In genomic region chr19:6991166-6991565, GRCm38 (mm10) we compare ENCODE assay signal across 8 mouse cellular contexts. TPM values are rescaled to one million over a fixed set of nuclear protein-coding genes. Genes with fewer than 3 reads are reported as not detected.
DNase-seq lines count a peak whose midpoint lies in the region; ATAC-seq and TF ChIP-seq lines count a peak whose summit lies in the region.
"Not testable (repeated sequence)": the region's sequence is repeated elsewhere in the genome, so short reads cannot be mapped to it uniquely, and the experiment has no call there.
"Had no signal": no experiment of that assay in that cellular context is flagged by ENCODE, and none has a peak within 500 bp of the region (broad histone marks: within the 10 kb centered on the region; RNA-seq: fewer than 3 reads in every experiment).

No protein-coding gene starts in this region.

- peak; percentile 4 for DNase-seq in adrenal gland, adult 2 months
- DNase-seq in cerebellum, adult 8-10 months, result peak; percentile 25
- DNase-seq in forebrain, embryonic 10.5 days (ENCODE audit: extremely low spot score, low spot score); liver, embryonic 13.5 days: not testable (repeated sequence)
- DNase-seq in heart, adult 11 months, result peak; percentile 87

- H3K4me2 ChIP-seq in intestine, postnatal 0 days (replicated peaks; ENCODE audit: low read depth), result peak overlapping the region; percentile 94; the same call in 1 of the 2 replicates
- peak overlapping the region; percentile 92; the same call in 1 of the 2 replicates for H3K4me2 ChIP-seq in liver, embryonic 13.5 days
- peak overlapping the region; percentile 95 for H3K4me2 ChIP-seq in neural tube, embryonic 13.5 days

- H3K36me3 ChIP-seq in forebrain, embryonic 10.5 days (replicated peaks); intestine, postnatal 0 days (ENCODE audit: control insufficient read depth, insufficient read depth); liver, embryonic 13.5 days; neural tube, embryonic 13.5 days: not testable (repeated sequence)

- H3K9ac ChIP-seq in intestine, postnatal 0 days (ENCODE audit: low read depth, low read length); liver, embryonic 13.5 days; neural tube, embryonic 13.5 days: not testable (repeated sequence)

- peaks cover 73% of the 10 kb centered on the region for H3K4me1 ChIP-seq in forebrain, embryonic 10.5 days
- H3K4me1 ChIP-seq in intestine, postnatal 0 days (replicated peaks; ENCODE audit: control insufficient read depth, insufficient read depth, low read length), result not testable (repeated sequence)
- peaks cover 58% of the 10 kb centered on the region for H3K4me1 ChIP-seq in liver, embryonic 13.5 days (replicated peaks)
- H3K4me1 ChIP-seq in neural tube, embryonic 13.5 days (replicated peaks), result peaks cover 56% of the 10 kb centered on the region

- not testable (repeated sequence) for ATAC-seq in intestine, postnatal 0 days; liver, embryonic 13.5 days (ENCODE audit: low read depth); neural tube, embryonic 13.5 days (ENCODE audit: low read depth)

- not testable (repeated sequence) for H3K27me3 ChIP-seq in forebrain, embryonic 10.5 days (ENCODE audit: poor library complexity, severe bottlenecking); intestine, postnatal 0 days (replicated peaks; ENCODE audit: control insufficient read depth, insufficient read depth, low read length); liver, embryonic 13.5 days; neural tube, embryonic 13.5 days

- H3K9me3 ChIP-seq in forebrain, embryonic 10.5 days; intestine, postnatal 0 days (ENCODE audit: control insufficient read depth); liver, embryonic 13.5 days (replicated peaks); neural tube, embryonic 13.5 days: not testable (repeated sequence)

- peak overlapping the region; percentile 66; the same call in 1 of the 2 replicates for H3K4me3 ChIP-seq in forebrain, embryonic 10.5 days
- not testable (repeated sequence) for H3K4me3 ChIP-seq in intestine, postnatal 0 days (ENCODE audit: low read depth, low read length); neural tube, embryonic 13.5 days
- H3K4me3 ChIP-seq in liver, embryonic 13.5 days (replicated peaks), result 0 out of 2 replicates have a peak overlapping the region, but pooled peaks have one; percentile 72

- H3K27ac ChIP-seq in forebrain, embryonic 10.5 days; intestine, postnatal 0 days (ENCODE audit: low read depth, low read length); liver, embryonic 13.5 days; neural tube, embryonic 13.5 days (replicated peaks): not testable (repeated sequence)

- 94% methylated on average over 6 of the region's 6 CpGs for WGBS in forebrain, embryonic 10.5 days
- WGBS in intestine, postnatal 0 days, result 94% methylated on average over 6 of the region's 6 CpGs
- 80% methylated on average over 6 of the region's 6 CpGs for WGBS in liver, embryonic 13.5 days (ENCODE audit: insufficient replicate concordance)
- 90% methylated on average over 6 of the region's 6 CpGs for WGBS in neural tube, embryonic 13.5 days

- TF ChIP-seq CTCF in intestine, postnatal 0 days (IDR thresholded peaks at IDR 0.05; ENCODE audit: low read depth), result not testable (repeated sequence)

RNA-seq across cellular contexts. Expression of gene Dnajc4, which starts 1.2 kb away (rescaled TPM):
- total RNA-seq in adrenal gland, adult 2 months (2021), result 10 to 100 TPM; 42.6 to 50.7 TPM
- 43.0 and 47.5 TPM in 2 replicates for polyA plus RNA-seq in adrenal gland, adult 2 months (2012; rRNA removed)
- 19.5 and 19.7 TPM in 2 replicates for polyA plus RNA-seq in forebrain, embryonic 10.5 days (2016; fragmentation: Nextera tagmentation; extraction: Ambion mirVana)
- 32.3 and 35.1 TPM in 2 replicates for polyA plus RNA-seq in intestine, postnatal 0 days (2015; fragmentation: Nextera tagmentation; extraction: Ambion mirVana)
- 9.8 and 11.8 TPM in 2 replicates for polyA plus RNA-seq in liver, embryonic 13.5 days (2015; fragmentation: Nextera tagmentation; extraction: Ambion mirVana)
- 21.5 and 23.0 TPM in 2 replicates for polyA plus RNA-seq in neural tube, embryonic 13.5 days (2015; fragmentation: Nextera tagmentation; extraction: Ambion mirVana)

RNA-seq across cellular contexts. Expression of gene Vegfb, which starts 3.7 kb away (rescaled TPM):
- 100 to 1,000 TPM; 109 to 131 TPM for total RNA-seq in adrenal gland, adult 2 months (2021)
- polyA plus RNA-seq in adrenal gland, adult 2 months (2012; rRNA removed), result 149 and 263 TPM in 2 replicates
- polyA plus RNA-seq in forebrain, embryonic 10.5 days (2016; fragmentation: Nextera tagmentation; extraction: Ambion mirVana), result 31.0 and 32.9 TPM in 2 replicates
- polyA plus RNA-seq in intestine, postnatal 0 days (2015; fragmentation: Nextera tagmentation; extraction: Ambion mirVana), result 23.2 and 25.2 TPM in 2 replicates
- polyA plus RNA-seq in liver, embryonic 13.5 days (2015; fragmentation: Nextera tagmentation; extraction: Ambion mirVana), result 13.7 and 16.0 TPM in 2 replicates
- 37.2 and 39.3 TPM in 2 replicates for polyA plus RNA-seq in neural tube, embryonic 13.5 days (2015; fragmentation: Nextera tagmentation; extraction: Ambion mirVana)

RNA-seq across cellular contexts. Expression of gene Nudt22, which starts 4.8 kb away (rescaled TPM):
- 10 to 100 TPM; 28.3 to 40.7 TPM for total RNA-seq in adrenal gland, adult 2 months (2021)
- 122 and 130 TPM in 2 replicates for polyA plus RNA-seq in adrenal gland, adult 2 months (2012; rRNA removed)
- polyA plus RNA-seq in forebrain, embryonic 10.5 days (2016; fragmentation: Nextera tagmentation; extraction: Ambion mirVana), result 18.4 TPM in 2 replicates
- polyA plus RNA-seq in intestine, postnatal 0 days (2015; fragmentation: Nextera tagmentation; extraction: Ambion mirVana), result 50.4 and 51.9 TPM in 2 replicates
- polyA plus RNA-seq in liver, embryonic 13.5 days (2015; fragmentation: Nextera tagmentation; extraction: Ambion mirVana), result 10.7 and 11.1 TPM in 2 replicates
- 22.6 and 25.8 TPM in 2 replicates for polyA plus RNA-seq in neural tube, embryonic 13.5 days (2015; fragmentation: Nextera tagmentation; extraction: Ambion mirVana)

RNA-seq across cellular contexts. Expression of gene Trpt1, which starts 4.8 kb away (rescaled TPM):
- total RNA-seq in adrenal gland, adult 2 months (2021), result 10 to 100 TPM; 11.5 to 16.3 TPM
- polyA plus RNA-seq in adrenal gland, adult 2 months (2012; rRNA removed), result 18.1 and 20.3 TPM in 2 replicates
- 10.0 and 10.4 TPM in 2 replicates for polyA plus RNA-seq in forebrain, embryonic 10.5 days (2016; fragmentation: Nextera tagmentation; extraction: Ambion mirVana)
- 7.6 and 10.2 TPM in 2 replicates for polyA plus RNA-seq in intestine, postnatal 0 days (2015; fragmentation: Nextera tagmentation; extraction: Ambion mirVana)
- 2.1 and 2.3 TPM in 2 replicates for polyA plus RNA-seq in liver, embryonic 13.5 days (2015; fragmentation: Nextera tagmentation; extraction: Ambion mirVana)
- 14.9 and 18.2 TPM in 2 replicates for polyA plus RNA-seq in neural tube, embryonic 13.5 days (2015; fragmentation: Nextera tagmentation; extraction: Ambion mirVana)
- total RNA-seq: common myeloid progenitor, adult 5-6 weeks had no signal

RNA-seq across cellular contexts. Expression of gene Fkbp2, which starts 10.9 kb away (rescaled TPM):
- total RNA-seq in adrenal gland, adult 2 months (2021), result 100 to 1,000 TPM; 110 to 119 TPM
- polyA plus RNA-seq in adrenal gland, adult 2 months (2012; rRNA removed), result 31.3 and 35.4 TPM in 2 replicates
- polyA plus RNA-seq in forebrain, embryonic 10.5 days (2016; fragmentation: Nextera tagmentation; extraction: Ambion mirVana), result 106 TPM in 2 replicates
- polyA plus RNA-seq in intestine, postnatal 0 days (2015; fragmentation: Nextera tagmentation; extraction: Ambion mirVana), result 135 and 142 TPM in 2 replicates
- polyA plus RNA-seq in liver, embryonic 13.5 days (2015; fragmentation: Nextera tagmentation; extraction: Ambion mirVana), result 88.0 and 91.6 TPM in 2 replicates
- polyA plus RNA-seq in neural tube, embryonic 13.5 days (2015; fragmentation: Nextera tagmentation; extraction: Ambion mirVana), result 104 and 120 TPM in 2 replicates
